Mouse (Mus musculus): ENCODE data around the gene Trpc4ap.
A peak's percentile ranks its signal among the peaks of the same experiment; 100 is the strongest.

GRCm38 (mm10) chr2:155668461-155668860 is 23.7 kb downstream of the Trpc4ap start:
- TF ChIP-seq POLR2A (IDR thresholded peaks at IDR 0.05; ENCODE audit: extremely low read depth, insufficient read depth, low read length) (no peak), CTCF (IDR thresholded peaks at IDR 0.05; ENCODE audit: low read depth, low read length) (peak; percentile 43)
